Mouse (Mus musculus): Measurements from ENCODE around the gene Scgn. TPM values are rescaled to one million over a fixed set of nuclear protein-coding genes. Genes with fewer than 3 reads are reported as not detected.
A peak's percentile ranks its signal among the peaks of the same experiment; 100 is the strongest.

Gene Scgn
- polyA plus RNA-seq (2014; fragmentation: Nextera tagmentation; extraction: Ambion mirVana) = 0.57 and 0.73 TPM in 2 replicates

DNA sequence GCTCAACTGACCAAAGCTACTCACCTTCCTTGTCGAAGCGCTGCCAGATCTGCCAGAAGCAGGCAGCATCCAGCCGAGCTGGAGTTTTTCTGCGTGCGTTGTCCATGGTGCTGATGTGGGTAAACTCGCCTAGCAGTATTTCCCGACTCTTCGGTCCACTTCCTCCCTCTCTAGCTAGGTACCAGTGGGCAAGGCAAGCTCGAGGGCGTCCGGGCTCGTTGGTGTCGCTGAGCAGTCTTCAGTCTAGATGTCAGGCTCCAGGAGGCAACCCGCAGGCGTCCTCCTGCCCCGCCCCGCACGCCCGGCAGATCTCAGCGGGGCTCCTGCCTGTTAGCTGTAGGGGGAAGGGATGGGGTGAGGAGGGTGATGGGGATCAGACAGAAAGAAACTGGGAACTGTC is at the start of gene Scgn:
TSS of gene Scgn (minus strand) at position 287 of the 400 bp plus-strand sequence.
- under 1% methylated on average over 20 of the region's 20 CpGs for WGBS
- H3K9ac ChIP-seq (ENCODE audit: low read length) = no peak within 1 kb of the TSS

DNA sequence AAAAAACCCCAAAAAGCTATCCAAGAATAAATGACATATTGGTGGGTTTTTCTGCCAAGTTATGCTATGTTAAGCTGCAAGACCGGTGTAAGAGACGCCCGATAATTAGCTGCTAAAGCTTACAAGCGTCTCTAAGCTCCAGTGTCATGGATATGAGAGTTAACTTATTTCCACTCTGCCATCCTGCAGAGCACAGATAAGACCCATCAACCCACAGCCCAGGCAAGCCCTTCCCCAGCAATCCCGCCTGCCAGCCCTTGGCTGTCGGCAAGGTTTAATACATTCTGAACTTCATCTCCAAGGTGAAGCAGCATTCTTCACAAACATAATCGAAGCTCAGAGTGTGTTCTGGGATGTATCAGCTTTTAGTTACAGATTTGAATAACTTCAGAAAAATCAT is 49.2 kb upstream of the Scgn start:
- H3K4me2 ChIP-seq (ENCODE audit: low read depth, low read length, severe bottlenecking) = no peak overlapping the region
- no peaks in the 10 kb centered on the region for H3K36me3 ChIP-seq (ENCODE audit: control insufficient read depth, insufficient read depth, low read length)
- H3K4me1 ChIP-seq (replicated peaks; ENCODE audit: control insufficient read depth, insufficient read depth, low read length) = no peaks in the 10 kb centered on the region
- WGBS = 79% methylated on average over 7 of the region's 7 CpGs
- DNase-seq (ENCODE audit: low spot score) (no peak), ATAC-seq (replicated peaks; ENCODE audit: low FRiP score) (no peak)
- no peaks in the 10 kb centered on the region for H3K27me3 ChIP-seq (ENCODE audit: control insufficient read depth, insufficient read depth, low read length)
- H3K9me3 ChIP-seq (ENCODE audit: control insufficient read depth, low read length) = no peaks in the 10 kb centered on the region
- H3K4me3 ChIP-seq (ENCODE audit: low read depth, low read length) = no peak overlapping the region
- no peak overlapping the region for H3K9ac ChIP-seq (ENCODE audit: low read length)
- no peak overlapping the region for H3K27ac ChIP-seq (ENCODE audit: low read depth, low read length)

More for the DNA sequence above, at the start of gene Scgn:
- Histone ChIP-seq H3K9me3 (ENCODE audit: control insufficient read depth, low read length) (no peaks in the 10 kb centered on the region), H3K27ac (ENCODE audit: low read depth, low read length) (no peak within 1 kb of the TSS), H3K27me3 (ENCODE audit: control insufficient read depth, insufficient read depth, low read length) (peaks cover 7% of the 10 kb centered on the region; the same call in 1 of the 2 replicates), H3K4me3 (ENCODE audit: low read depth, low read length) (no peak within 1 kb of the TSS), H3K36me3 (ENCODE audit: control insufficient read depth, insufficient read depth, low read length) (no peaks in the 10 kb centered on the region), H3K4me1 (replicated peaks; ENCODE audit: control insufficient read depth, insufficient read depth, low read length) (no peaks in the 10 kb centered on the region), H3K4me2 (ENCODE audit: low read depth, low read length, severe bottlenecking) (peak within 1 kb of the TSS; percentile 5; the same call in 1 of the 2 replicates)
- DNase-seq (ENCODE audit: low spot score) (peak; percentile 85), ATAC-seq (replicated peaks; ENCODE audit: low FRiP score) (no peak)

DNA sequence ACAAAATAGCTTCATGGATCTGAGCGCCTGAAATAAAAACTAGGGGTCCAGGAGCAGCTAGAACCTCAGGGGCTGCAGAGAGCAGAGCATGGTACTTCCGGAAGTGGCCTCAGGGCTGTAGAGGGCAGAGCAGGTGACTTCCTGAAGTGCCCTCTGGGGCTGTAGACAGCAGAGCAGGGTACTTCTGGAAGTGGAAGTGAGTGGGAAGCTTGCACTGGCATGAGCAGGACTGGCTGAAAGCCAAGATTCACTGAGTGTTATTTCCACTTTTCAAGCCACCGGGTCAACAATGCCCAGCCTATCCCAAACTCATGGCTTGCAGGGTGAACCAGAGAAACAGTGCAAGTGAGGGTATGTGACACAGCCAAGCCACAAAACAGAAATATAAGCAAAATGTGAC is 46.5 kb upstream of the Scgn start:
- H3K9ac ChIP-seq (ENCODE audit: low read length) = no peak overlapping the region
- H3K27me3 ChIP-seq (ENCODE audit: control insufficient read depth, insufficient read depth, low read length) = no peaks in the 10 kb centered on the region
- H3K4me3 ChIP-seq (ENCODE audit: low read depth, low read length) = no peak overlapping the region
- ATAC-seq (replicated peaks; ENCODE audit: low FRiP score) (no peak), DNase-seq (ENCODE audit: low spot score) (no peak)
- H3K36me3 ChIP-seq (ENCODE audit: control insufficient read depth, insufficient read depth, low read length) = no peaks in the 10 kb centered on the region
- no peak overlapping the region for H3K4me2 ChIP-seq (ENCODE audit: low read depth, low read length, severe bottlenecking)
- WGBS = 83% methylated on average over 3 of the region's 3 CpGs
- no peaks in the 10 kb centered on the region for H3K9me3 ChIP-seq (ENCODE audit: control insufficient read depth, low read length)
- no peak overlapping the region for H3K27ac ChIP-seq (ENCODE audit: low read depth, low read length)
- no peaks in the 10 kb centered on the region for H3K4me1 ChIP-seq (replicated peaks; ENCODE audit: control insufficient read depth, insufficient read depth, low read length)

DNA sequence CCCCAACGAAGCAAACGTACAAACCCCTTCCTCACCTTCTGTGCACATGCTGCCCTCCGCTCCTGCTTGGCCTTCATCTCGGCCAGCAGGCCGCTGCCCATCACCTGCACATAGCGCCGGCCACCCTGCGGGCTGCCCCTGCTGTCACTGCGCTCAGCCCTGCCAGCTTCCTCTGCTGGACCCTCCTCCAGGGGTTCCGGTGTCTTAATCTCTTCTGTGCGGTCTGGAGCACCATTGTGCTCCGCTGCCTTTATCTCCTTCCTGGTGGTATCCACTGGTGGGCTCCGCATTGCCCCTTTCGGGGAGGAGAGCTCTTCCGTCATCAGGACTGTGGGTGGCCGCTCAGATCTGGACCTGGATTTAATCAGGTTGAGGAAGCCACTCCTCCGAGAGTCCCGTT is 45.1 kb upstream of the Scgn start:
- Histone ChIP-seq H3K27me3 (ENCODE audit: control insufficient read depth, insufficient read depth, low read length) (no peaks in the 10 kb centered on the region), H3K4me1 (replicated peaks; ENCODE audit: control insufficient read depth, insufficient read depth, low read length) (no peaks in the 10 kb centered on the region), H3K36me3 (ENCODE audit: control insufficient read depth, insufficient read depth, low read length) (no peaks in the 10 kb centered on the region), H3K9me3 (ENCODE audit: control insufficient read depth, low read length) (no peaks in the 10 kb centered on the region), H3K9ac (ENCODE audit: low read length) (no peak overlapping the region), H3K4me2 (ENCODE audit: low read depth, low read length, severe bottlenecking) (no peak overlapping the region), H3K27ac (ENCODE audit: low read depth, low read length) (no peak overlapping the region), H3K4me3 (ENCODE audit: low read depth, low read length) (no peak overlapping the region)
- no peak for ATAC-seq (replicated peaks; ENCODE audit: low FRiP score)
- WGBS = 73% methylated on average over 18 of the region's 18 CpGs
- no peak for DNase-seq (ENCODE audit: low spot score)

DNA sequence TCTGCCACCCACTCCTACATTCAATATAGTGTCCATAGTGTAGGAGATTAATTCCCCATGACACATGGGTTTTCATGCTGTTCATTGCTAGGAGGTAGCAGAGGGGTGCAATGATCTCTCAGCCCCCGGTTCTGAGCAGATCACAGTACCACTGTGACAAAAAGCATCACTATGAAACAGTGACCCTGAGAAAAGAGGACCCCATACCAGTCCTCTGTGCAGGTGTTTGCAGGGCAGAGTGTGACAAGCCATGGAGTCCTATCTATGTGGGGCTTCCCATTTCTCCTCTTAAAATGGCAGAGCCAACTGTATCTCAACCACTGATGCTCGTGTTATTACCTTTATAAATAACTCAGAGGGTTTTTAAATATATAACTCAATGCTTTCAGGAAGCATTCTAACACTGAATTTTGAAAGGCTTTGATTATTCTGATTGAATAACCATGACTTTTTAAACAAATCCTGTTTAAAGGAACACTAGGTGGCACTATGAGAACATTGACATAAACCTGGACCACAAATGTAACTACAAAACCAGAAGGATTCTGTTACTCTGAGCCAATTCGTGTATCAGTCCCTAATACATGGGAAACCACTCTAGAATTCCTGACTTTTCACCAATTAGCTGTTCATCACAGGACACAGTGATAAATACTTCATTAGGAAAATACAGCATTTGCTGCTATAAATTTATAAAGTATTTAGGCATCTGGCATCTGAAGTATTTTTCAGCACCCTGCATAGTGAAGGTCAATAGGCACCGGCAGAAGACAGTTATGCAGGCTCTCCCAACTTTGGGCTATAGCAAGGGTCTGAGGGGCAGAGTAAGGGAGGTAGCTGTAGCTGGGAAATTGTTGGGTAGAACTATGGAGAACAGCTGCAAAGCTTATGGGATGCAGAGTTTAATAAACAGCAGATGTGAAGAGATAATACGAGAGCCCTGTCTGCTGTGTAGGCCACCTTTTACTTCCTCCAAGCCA is 36.5 kb upstream of the Scgn start:
- Histone ChIP-seq H3K27ac (ENCODE audit: low read depth, low read length) (no peak overlapping the region), H3K4me3 (ENCODE audit: low read depth, low read length) (no peak overlapping the region), H3K9me3 (ENCODE audit: control insufficient read depth, low read length) (no peaks in the 10 kb centered on the region), H3K27me3 (ENCODE audit: control insufficient read depth, insufficient read depth, low read length) (no peaks in the 10 kb centered on the region), H3K9ac (ENCODE audit: low read length) (no peak overlapping the region), H3K36me3 (ENCODE audit: control insufficient read depth, insufficient read depth, low read length) (no peaks in the 10 kb centered on the region), H3K4me2 (ENCODE audit: low read depth, low read length, severe bottlenecking) (no peak overlapping the region), H3K4me1 (replicated peaks; ENCODE audit: control insufficient read depth, insufficient read depth, low read length) (no peaks in the 10 kb centered on the region)
- ATAC-seq (replicated peaks; ENCODE audit: low FRiP score) (no peak), DNase-seq (ENCODE audit: low spot score) (no peak)
- 70% methylated on average over 5 of the region's 5 CpGs for WGBS

DNA sequence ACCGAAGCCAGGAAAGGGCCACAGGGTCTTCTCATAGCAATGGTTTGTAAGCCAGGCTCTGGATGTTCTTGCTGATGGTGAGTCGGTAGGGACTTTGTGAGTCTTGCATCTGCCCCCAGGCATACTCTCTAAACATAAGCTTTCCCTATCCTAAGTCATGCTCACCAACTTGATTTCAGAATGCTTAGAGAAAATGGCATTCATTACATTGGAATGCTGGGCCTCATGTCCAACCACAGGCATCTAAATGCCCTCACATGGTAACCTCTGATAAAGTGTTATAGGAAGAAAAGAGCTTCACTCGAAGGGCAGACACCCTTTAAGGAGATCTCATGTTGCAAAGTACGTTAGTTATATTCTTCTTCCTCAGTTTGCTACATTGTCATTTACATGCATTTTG is 27.5 kb upstream of the Scgn start:
- ATAC-seq (replicated peaks; ENCODE audit: low FRiP score) = no peak
- Histone ChIP-seq H3K4me3 (ENCODE audit: low read depth, low read length) (no peak overlapping the region), H3K9ac (ENCODE audit: low read length) (no peak overlapping the region), H3K9me3 (ENCODE audit: control insufficient read depth, low read length) (no peaks in the 10 kb centered on the region), H3K27me3 (ENCODE audit: control insufficient read depth, insufficient read depth, low read length) (no peaks in the 10 kb centered on the region), H3K4me1 (replicated peaks; ENCODE audit: control insufficient read depth, insufficient read depth, low read length) (no peaks in the 10 kb centered on the region), H3K36me3 (ENCODE audit: control insufficient read depth, insufficient read depth, low read length) (no peaks in the 10 kb centered on the region), H3K27ac (ENCODE audit: low read depth, low read length) (no peak overlapping the region), H3K4me2 (ENCODE audit: low read depth, low read length, severe bottlenecking) (no peak overlapping the region)
- DNase-seq (ENCODE audit: low spot score) = no peak
- WGBS = 93% methylated on average over 4 of the region's 4 CpGs

DNA sequence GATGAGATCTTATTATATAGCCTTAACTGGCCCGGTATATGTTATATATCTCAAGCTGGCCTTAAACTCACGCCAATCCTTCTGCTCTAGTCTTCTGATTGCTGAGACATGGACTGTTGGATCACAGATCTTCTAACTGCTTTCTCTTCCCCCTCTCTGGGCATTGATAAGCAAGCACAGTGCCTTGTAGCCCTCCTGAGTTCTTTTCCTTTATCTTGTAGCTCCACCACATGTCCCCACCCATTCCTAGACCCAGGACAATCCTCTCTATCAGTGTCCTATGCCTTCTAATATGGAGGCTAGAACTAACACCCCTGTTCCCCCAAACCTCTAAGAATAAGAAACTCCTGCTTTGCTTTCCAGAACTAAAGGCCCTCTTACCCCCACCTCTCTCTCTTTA is 14.5 kb upstream of the Scgn start:
- ATAC-seq (replicated peaks; ENCODE audit: low FRiP score) = no peak
- WGBS = 78% methylated on average over 2 of the region's 2 CpGs
- Histone ChIP-seq H3K36me3 (ENCODE audit: control insufficient read depth, insufficient read depth, low read length) (no peaks in the 10 kb centered on the region), H3K27me3 (ENCODE audit: control insufficient read depth, insufficient read depth, low read length) (no peaks in the 10 kb centered on the region), H3K9ac (ENCODE audit: low read length) (no peak overlapping the region), H3K4me2 (ENCODE audit: low read depth, low read length, severe bottlenecking) (no peak overlapping the region), H3K9me3 (ENCODE audit: control insufficient read depth, low read length) (no peaks in the 10 kb centered on the region), H3K4me1 (replicated peaks; ENCODE audit: control insufficient read depth, insufficient read depth, low read length) (no peaks in the 10 kb centered on the region), H3K27ac (ENCODE audit: low read depth, low read length) (no peak overlapping the region), H3K4me3 (ENCODE audit: low read depth, low read length) (no peak overlapping the region)
- DNase-seq (ENCODE audit: low spot score) = no peak

DNA sequence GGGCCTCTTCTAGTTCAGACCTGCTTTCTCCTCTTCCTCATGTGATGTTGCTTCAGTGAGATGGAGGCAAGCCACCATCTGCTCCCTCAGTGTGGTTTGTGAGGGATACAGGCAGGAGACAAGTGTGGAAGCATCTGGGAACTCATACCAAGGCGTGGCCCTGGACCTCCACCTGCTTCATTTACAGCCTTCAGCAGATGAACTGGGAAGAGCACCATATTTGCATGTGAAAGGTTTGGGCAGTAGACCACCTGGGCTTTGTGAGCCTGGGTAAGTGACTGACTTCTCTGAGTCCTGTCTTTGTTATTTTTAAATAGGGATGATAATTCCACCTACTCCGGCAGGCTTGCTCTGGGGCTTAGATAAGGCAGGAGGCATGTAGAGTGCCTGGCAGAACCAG is 10.8 kb upstream of the Scgn start:
- Histone ChIP-seq H3K4me1 (replicated peaks; ENCODE audit: control insufficient read depth, insufficient read depth, low read length) (no peaks in the 10 kb centered on the region), H3K4me3 (ENCODE audit: low read depth, low read length) (no peak overlapping the region), H3K4me2 (ENCODE audit: low read depth, low read length, severe bottlenecking) (no peak overlapping the region), H3K9ac (ENCODE audit: low read length) (no peak overlapping the region), H3K27ac (ENCODE audit: low read depth, low read length) (no peak overlapping the region), H3K36me3 (ENCODE audit: control insufficient read depth, insufficient read depth, low read length) (no peaks in the 10 kb centered on the region), H3K27me3 (ENCODE audit: control insufficient read depth, insufficient read depth, low read length) (no peaks in the 10 kb centered on the region), H3K9me3 (ENCODE audit: control insufficient read depth, low read length) (no peaks in the 10 kb centered on the region)
- 68% methylated on average over 2 of the region's 2 CpGs for WGBS
- DNase-seq (ENCODE audit: low spot score) (no peak), ATAC-seq (replicated peaks; ENCODE audit: low FRiP score) (no peak)

DNA sequence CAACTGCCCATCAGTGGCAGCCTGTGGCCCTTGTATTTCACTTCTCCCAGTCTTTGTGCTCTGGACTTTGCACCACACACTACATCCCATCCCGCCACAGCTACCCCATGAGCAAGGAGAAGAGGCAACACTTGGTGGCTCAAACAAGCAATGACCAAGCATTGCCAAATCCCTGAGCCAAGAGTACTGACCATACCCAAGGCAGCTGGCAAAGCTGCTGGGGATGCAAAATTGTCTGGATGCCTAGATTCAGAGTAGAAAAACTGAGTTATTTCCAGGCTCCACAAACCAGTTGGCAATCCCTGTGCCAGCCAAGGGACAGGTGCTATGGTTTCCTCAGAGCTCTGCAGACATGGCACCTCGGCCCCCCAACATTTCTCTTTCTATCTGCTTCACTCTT is 10.1 kb upstream of the Scgn start:
- no peak overlapping the region for H3K4me2 ChIP-seq (ENCODE audit: low read depth, low read length, severe bottlenecking)
- H3K9me3 ChIP-seq (ENCODE audit: control insufficient read depth, low read length) = no peaks in the 10 kb centered on the region
- no peak for DNase-seq (ENCODE audit: low spot score)
- no peak overlapping the region for H3K9ac ChIP-seq (ENCODE audit: low read length)
- no peak overlapping the region for H3K27ac ChIP-seq (ENCODE audit: low read depth, low read length)
- no peaks in the 10 kb centered on the region for H3K36me3 ChIP-seq (ENCODE audit: control insufficient read depth, insufficient read depth, low read length)
- no peak overlapping the region for H3K4me3 ChIP-seq (ENCODE audit: low read depth, low read length)
- no peak for ATAC-seq (replicated peaks; ENCODE audit: low FRiP score)
- no peaks in the 10 kb centered on the region for H3K27me3 ChIP-seq (ENCODE audit: control insufficient read depth, insufficient read depth, low read length)
- 94% methylated on average over 2 of the region's 2 CpGs for WGBS
- no peaks in the 10 kb centered on the region for H3K4me1 ChIP-seq (replicated peaks; ENCODE audit: control insufficient read depth, insufficient read depth, low read length)
